ENCODE assay signal across 9 mouse cellular contexts in genomic region chr13:45442451-45442850, GRCm38 (mm10). TPM values are rescaled to one million over a fixed set of nuclear protein-coding genes. Genes with fewer than 3 reads are reported as not detected.
DNase-seq lines count a peak whose midpoint lies in the region; ATAC-seq and TF ChIP-seq lines count a peak whose summit lies in the region.
"Had no signal": no experiment of that assay in that cellular context is flagged by ENCODE, and none has a peak within 500 bp of the region (broad histone marks: within the 10 kb centered on the region; RNA-seq: fewer than 3 reads in every experiment).

No protein-coding gene starts in this region.

- H3K4me2 ChIP-seq in limb, embryonic 14.5 days (replicated peaks; ENCODE audit: low read depth, low read length, severe bottlenecking): no peak overlapping the region
- H3K4me2 ChIP-seq: heart, embryonic 15.5 days had no signal

- peak; percentile 81 for TF ChIP-seq RAD21 in MEL (IDR thresholded peaks at IDR 0.05; ENCODE audit: low read depth, low read length)

- H3K27me3 ChIP-seq in MEL (ENCODE audit: control insufficient read depth in 1 of 2, insufficient read depth in 2 of 2, low read length in 2 of 2): no peaks in the 10 kb centered on the region
- H3K27me3 ChIP-seq in limb, embryonic 14.5 days (ENCODE audit: control insufficient read depth, insufficient read depth, low read length): no peaks in the 10 kb centered on the region
- H3K27me3 ChIP-seq in splenic B cell, adult 2 months (ENCODE audit: control insufficient read depth, insufficient read depth, low read length, poor library complexity, severe bottlenecking): no peaks in the 10 kb centered on the region
- H3K27me3 ChIP-seq: heart, embryonic 15.5 days had no signal

- H3K9ac ChIP-seq in MEL (ENCODE audit: control insufficient read depth, low read depth, low read length, poor library complexity, severe bottlenecking): no peak overlapping the region
- no peak overlapping the region for H3K9ac ChIP-seq in limb, embryonic 14.5 days (ENCODE audit: low read depth, low read length, severe bottlenecking)
- H3K9ac ChIP-seq: heart, embryonic 15.5 days had no signal

- H3K36me3 ChIP-seq in MEL (ENCODE audit: control insufficient read depth in 1 of 2, insufficient read depth in 2 of 2, low read length in 2 of 2): peaks cover 0 to 21% of the 10 kb centered on the region in 2 experiments; a peak in 2 of 4 replicates
- H3K36me3 ChIP-seq in limb, embryonic 14.5 days (ENCODE audit: control insufficient read depth, insufficient read depth, low read length): no peaks in the 10 kb centered on the region
- H3K36me3 ChIP-seq in splenic B cell, adult 2 months (ENCODE audit: control insufficient read depth, insufficient read depth, low read length, poor library complexity, severe bottlenecking): no peaks in the 10 kb centered on the region
- H3K36me3 ChIP-seq: heart, embryonic 15.5 days had no signal

- 0 out of 4 replicates have a peak, but pooled peaks of 1 of the 2 experiments have one; percentile 5 for TF ChIP-seq EP300 in MEL (IDR thresholded peaks at IDR 0.05; ENCODE audit: low read depth in 1 of 2, low read length in 2 of 2)

- peak in 1 of 2 experiments; percentile 32 for DNase-seq in layer of hippocampus, adult 2 months (ENCODE audit: low spot score in 2 of 2)
- DNase-seq in layer of hippocampus, adult 8-10 months (ENCODE audit: low spot score in 2 of 2): no peak
- DNase-seq in MEL (ENCODE audit: low read depth, low spot score): peak; percentile 68
- DNase-seq in embryo, embryonic 10 days (ENCODE audit: low spot score): peak; percentile 56
- DNase-seq in limb, embryonic 14.5 days (ENCODE audit: low spot score): peak; percentile 58
- peak; percentile 68 for DNase-seq in splenic B cell, adult 2 months (ENCODE audit: low read depth, low spot score)
- DNase-seq in frontal cortex, postnatal 36 days (ENCODE audit: low spot score in 2 of 2): no peak
- DNase-seq in cerebellum, postnatal 36 days: no peak

- no peak for ATAC-seq in limb, embryonic 14.5 days (ENCODE audit: low FRiP score, low read depth)

- 20% methylated on average over 4 of the region's 4 CpGs for WGBS in limb, embryonic 14.5 days

- no peaks in the 10 kb centered on the region for H3K9me3 ChIP-seq in MEL (replicated peaks; ENCODE audit: insufficient read depth, low read length)
- no peaks in the 10 kb centered on the region for H3K9me3 ChIP-seq in limb, embryonic 14.5 days (ENCODE audit: control insufficient read depth, low read length)
- H3K9me3 ChIP-seq: heart, embryonic 15.5 days had no signal

- no peak overlapping the region for H3K4me3 ChIP-seq in layer of hippocampus, adult 2 months
- no peak overlapping the region for H3K4me3 ChIP-seq in MEL (ENCODE audit: control insufficient read depth in 1 of 2, insufficient read depth in 1 of 2, low read depth in 2 of 2, low read length in 2 of 2)
- no peak overlapping the region for H3K4me3 ChIP-seq in limb, embryonic 14.5 days (replicated peaks; ENCODE audit: low read length)
- H3K4me3 ChIP-seq: heart, embryonic 15.5 days had no signal

- no peak overlapping the region for H3K27ac ChIP-seq in layer of hippocampus, adult 2 months
- no peak overlapping the region for H3K27ac ChIP-seq in MEL (ENCODE audit: control insufficient read depth, low read depth, low read length)
- no peak overlapping the region for H3K27ac ChIP-seq in limb, embryonic 14.5 days (replicated peaks; ENCODE audit: low read depth, low read length)

- peaks cover 0 to 24% of the 10 kb centered on the region in 2 experiments; a peak in 2 of 4 replicates for H3K4me1 ChIP-seq in MEL (ENCODE audit: control insufficient read depth in 1 of 2, insufficient read depth in 2 of 2, low read length in 2 of 2)
- H3K4me1 ChIP-seq in limb, embryonic 14.5 days (ENCODE audit: control insufficient read depth, insufficient read depth, low read length): peaks cover 44% of the 10 kb centered on the region

- TF ChIP-seq CTCF in layer of hippocampus, adult 2 months (conservative IDR thresholded peaks at IDR 0.05): peak; percentile 89
- peak; percentile 27 to 75 (median 51); a peak in 5 of 6 replicates for TF ChIP-seq CTCF in MEL (IDR thresholded peaks at IDR 0.05 in 2 of 3, conservative IDR thresholded peaks at IDR 0.05 in 1 of 3; ENCODE audit: control insufficient read depth in 1 of 3, insufficient read depth in 1 of 3, low read depth in 2 of 3, low read length in 3 of 3, poor library complexity in 1 of 3, severe bottlenecking in 1 of 3)

- H3K79me2 ChIP-seq in MEL (ENCODE audit: control insufficient read depth, insufficient read depth, low read length, poor library complexity): no peaks in the 10 kb centered on the region

- no peak for TF ChIP-seq POLR2A in MEL (IDR thresholded peaks at IDR 0.05; ENCODE audit: control insufficient read depth in 1 of 2, insufficient read depth in 1 of 2, low read depth in 1 of 2, low read length in 2 of 2, poor library complexity in 1 of 2)
- TF ChIP-seq POLR2A in limb, embryonic 14.5 days (IDR thresholded peaks at IDR 0.05; ENCODE audit: borderline replicate concordance, extremely low read depth, insufficient read depth, insufficient read length): no peak

TF ChIP-seq in MEL, 35 proteins besides CTCF, POLR2A, EP300 and RAD21:
- TF ChIP-seq SMC3 (IDR thresholded peaks at IDR 0.05; ENCODE audit: low read depth, low read length) (peak; percentile 81), UBTF (IDR thresholded peaks at IDR 0.05; ENCODE audit: borderline replicate concordance, insufficient read depth, low read depth, low read length) (no peak), ZC3H11A (IDR thresholded peaks at IDR 0.05; ENCODE audit: low read depth, low read length) (peak; percentile 78), TAL1 (IDR thresholded peaks at IDR 0.05; ENCODE audit: low read length) (no peak), ZMIZ1 (IDR thresholded peaks at IDR 0.05; ENCODE audit: low read depth, low read length) (no peak), SIN3A (IDR thresholded peaks at IDR 0.05; ENCODE audit: low read length) (no peak), TCF12 (IDR thresholded peaks at IDR 0.05; ENCODE audit: low read depth, low read length) (no peak), RCOR1 (IDR thresholded peaks at IDR 0.05; ENCODE audit: low read depth, low read length) (no peak), CHD2 (IDR thresholded peaks at IDR 0.05; ENCODE audit: low read length) (no peak), MYB (IDR thresholded peaks at IDR 0.05; ENCODE audit: low read depth, low read length) (no peak), KAT2A (conservative IDR thresholded peaks at IDR 0.05; ENCODE audit: low read depth, low read length) (no peak), E2F4 (IDR thresholded peaks at IDR 0.05; ENCODE audit: borderline replicate concordance, low read depth, low read length) (no peak), NELFE (IDR thresholded peaks at IDR 0.05; ENCODE audit: low read depth, low read length) (no peak), JUND (IDR thresholded peaks at IDR 0.05; ENCODE audit: low read depth, low read length) (no peak), NRF1 (IDR thresholded peaks at IDR 0.05; ENCODE audit: insufficient read depth, low read depth, low read length, poor library complexity, severe bottlenecking) (no peak), ZNF384 (IDR thresholded peaks at IDR 0.05; ENCODE audit: low read depth, low read length) (peak; percentile 70), HCFC1 (IDR thresholded peaks at IDR 0.05; ENCODE audit: low read depth, low read length) (no peak), ELF1 (IDR thresholded peaks at IDR 0.05; ENCODE audit: low read depth, low read length) (no peak), TBP (IDR thresholded peaks at IDR 0.05; ENCODE audit: low read depth, low read length) (no peak), USF1 (IDR thresholded peaks at IDR 0.05; ENCODE audit: low read depth, low read length) (no peak), MEF2A (IDR thresholded peaks at IDR 0.05; ENCODE audit: extremely low read depth, insufficient replicate concordance, low read depth, low read length, poor library complexity, severe bottlenecking) (no peak), CHD1 (IDR thresholded peaks at IDR 0.05; ENCODE audit: low read depth, low read length) (no peak), USF2 (IDR thresholded peaks at IDR 0.05; ENCODE audit: borderline replicate concordance in 1 of 2, insufficient read depth in 1 of 2, low read depth in 1 of 2, low read length in 2 of 2) (no peak), MYC (IDR thresholded peaks at IDR 0.05; ENCODE audit: low read depth, low read length) (no peak), MAZ (IDR thresholded peaks at IDR 0.05; ENCODE audit: low read depth, low read length) (no peak), ZKSCAN1 (IDR thresholded peaks at IDR 0.05; ENCODE audit: low read depth, low read length) (no peak)

RNA-seq across cellular contexts. Expression of gene Mylip, which starts 52.9 kb away (rescaled TPM):
- 10 to 100 TPM; 18.8 to 21.0 TPM for total RNA-seq in layer of hippocampus, adult 2 months (2021)
- 10 to 100 TPM; 19.9 to 29.6 (median 24.4) TPM for total RNA-seq in layer of hippocampus, adult 8-10 months (2022)
- 1.4 and 1.8 TPM in 2 replicates for total RNA-seq in MEL (2012; rRNA removed)
- 1 to 10 TPM in 1 of 2 experiments, not detected in 1; 7.6 TPM for polyA plus RNA-seq in MEL (2012; ENCODE audit: insufficient read depth in 1 of 2, insufficient read length in 2 of 2, low read depth in 1 of 2, low replicate concordance in 2 of 2, missing spikeins in 1 of 2)
- polyA plus RNA-seq in limb, embryonic 14.5 days (2012; rRNA removed): 29.6 and 34.1 TPM in 2 replicates
- polyA plus RNA-seq in limb, embryonic 14.5 days (2014; fragmentation: Nextera tagmentation; extraction: Ambion mirVana): 10.9 and 16.5 TPM in 2 replicates

Comparison
In these comparisons a context has a peak if more than half of its experiments do, and no peak if none do; other contexts are left out.
1. DNase-seq: peak in MEL (single experiment), embryo, embryonic 10 days (single experiment), limb, embryonic 14.5 days (single experiment) and splenic B cell, adult 2 months (single experiment); none in layer of hippocampus, adult 8-10 months (0 of 2), frontal cortex, postnatal 36 days (0 of 2) and cerebellum, postnatal 36 days (0 of 2).